ENCODE assay signal across 8 mouse cellular contexts in genomic region chr4:150281018-150281761, GRCm38 (mm10). TPM values are rescaled to one million over a fixed set of nuclear protein-coding genes. Genes with fewer than 3 reads are reported as not detected.
DNase-seq lines count a peak whose midpoint lies in the region; ATAC-seq and TF ChIP-seq lines count a peak whose summit lies in the region.

TSS of gene Rere (plus strand) at chr4:150281646.

- H3K9ac ChIP-seq in kidney, embryonic 15.5 days = peak within 1 kb of the TSS; percentile 100

- no peaks in the 10 kb centered on the region for H3K9me3 ChIP-seq in heart, embryonic 10.5 days
- no peaks in the 10 kb centered on the region for H3K9me3 ChIP-seq in kidney, embryonic 15.5 days (replicated peaks)

- no peaks in the 10 kb centered on the region for H3K27me3 ChIP-seq in heart, embryonic 10.5 days (ENCODE audit: insufficient read depth, poor library complexity, severe bottlenecking)
- no peaks in the 10 kb centered on the region for H3K27me3 ChIP-seq in kidney, embryonic 15.5 days

- peak within 1 kb of the TSS; percentile 68 for H3K27ac ChIP-seq in bone marrow macrophage, adult 2 months (ENCODE audit: insufficient read depth, low read depth, low read length)
- H3K27ac ChIP-seq in embryonic fibroblast, embryonic 13.5 days (ENCODE audit: insufficient read depth, low read length) = peak within 1 kb of the TSS; percentile 91
- peak within 1 kb of the TSS; percentile 99 for H3K27ac ChIP-seq in heart, embryonic 10.5 days
- H3K27ac ChIP-seq in kidney, embryonic 15.5 days = peak within 1 kb of the TSS; percentile 97

- H3K4me2 ChIP-seq in kidney, embryonic 15.5 days = peak within 1 kb of the TSS; percentile 63

- no peak for TF ChIP-seq CTCF in bone marrow macrophage, adult 2 months (IDR thresholded peaks at IDR 0.05; ENCODE audit: low read depth, low read length)
- TF ChIP-seq CTCF in embryonic fibroblast, embryonic 13.5 days (IDR thresholded peaks at IDR 0.05; ENCODE audit: borderline replicate concordance, insufficient read depth, low read length) = no peak

- no peak for TF ChIP-seq POLR2A in bone marrow macrophage, adult 2 months (IDR thresholded peaks at IDR 0.05; ENCODE audit: borderline replicate concordance, low read depth, low read length)
- peak; percentile 86 for TF ChIP-seq POLR2A in embryonic fibroblast, embryonic 13.5 days (IDR thresholded peaks at IDR 0.05; ENCODE audit: low read depth, low read length)

- peak; percentile 98 for ATAC-seq in kidney, embryonic 15.5 days (replicated peaks; ENCODE audit: low FRiP score)
- peak; percentile 100 for ATAC-seq in monocyte, adult 5-6 weeks (replicated peaks; ENCODE audit: insufficient number of reproducible peaks, low FRiP score, low TSS enrichment, poor library complexity, severe bottlenecking)

- H3K36me3 ChIP-seq in heart, embryonic 10.5 days = no peaks in the 10 kb centered on the region
- no peaks in the 10 kb centered on the region for H3K36me3 ChIP-seq in kidney, embryonic 15.5 days

- under 1% methylated on average over 59 of the region's 60 CpGs for WGBS in heart, embryonic 10.5 days
- WGBS in kidney, embryonic 15.5 days = under 1% methylated on average over 54 of the region's 60 CpGs

- H3K4me1 ChIP-seq in bone marrow macrophage, adult 2 months (ENCODE audit: control insufficient read depth, insufficient read depth, low read length) = peaks cover 9% of the 10 kb centered on the region
- H3K4me1 ChIP-seq in embryonic fibroblast, embryonic 13.5 days (ENCODE audit: control insufficient read depth, insufficient read depth, low read length) = peaks cover 10% of the 10 kb centered on the region; the same call in 1 of the 2 replicates
- H3K4me1 ChIP-seq in heart, embryonic 10.5 days = peaks cover 21% of the 10 kb centered on the region
- peaks cover 35% of the 10 kb centered on the region for H3K4me1 ChIP-seq in kidney, embryonic 15.5 days

- peak within 1 kb of the TSS; percentile 92 for H3K4me3 ChIP-seq in bone marrow macrophage, adult 2 months (ENCODE audit: insufficient read depth, low read length)
- H3K4me3 ChIP-seq in embryonic fibroblast, embryonic 13.5 days (ENCODE audit: insufficient read depth, low read length) = peak within 1 kb of the TSS; percentile 72
- peak within 1 kb of the TSS; percentile 99 for H3K4me3 ChIP-seq in heart, embryonic 10.5 days
- H3K4me3 ChIP-seq in kidney, embryonic 15.5 days (replicated peaks) = peak within 1 kb of the TSS; percentile 98

- peak; percentile 97 for DNase-seq in A20 (ENCODE audit: low read depth, low spot score)
- DNase-seq in heart, embryonic 10.5 days (ENCODE audit: low spot score) = peak; percentile 98
- peak; percentile 97 for DNase-seq in liver
- peak; percentile 98 to 99 for DNase-seq in spleen, postnatal 4 days (ENCODE audit: low spot score in 2 of 2)

RNA-seq across cellular contexts. Expression of gene Rere, which starts in this region (rescaled TPM):
- 77.7 and 90.2 TPM in 2 replicates for polyA plus RNA-seq in bone marrow macrophage, adult 2 months (2012; ENCODE audit: insufficient read depth, insufficient read length, missing spikeins)
- 47.2 and 59.0 TPM in 2 replicates for polyA plus RNA-seq in embryonic fibroblast, embryonic 13.5 days (2011; ENCODE audit: insufficient read length, low read depth, missing spikeins)
- polyA plus RNA-seq in heart, embryonic 10.5 days (2016; fragmentation: Nextera tagmentation; extraction: Ambion mirVana) = 27.6 and 31.6 TPM in 2 replicates
- 35.1 and 36.5 TPM in 2 replicates for polyA plus RNA-seq in kidney, embryonic 15.5 days (2015; fragmentation: Nextera tagmentation; extraction: Ambion mirVana)
- total RNA-seq in monocyte, adult 5-6 weeks (2017) = 11.1 to 34.3 TPM (median 14.5 TPM) in 3 replicates

Comparison
In these comparisons a context has a peak if more than half of its experiments do, and no peak if none do; other contexts are left out.
1. Peak in every context shown above with its lines: DNase-seq, ATAC-seq, H3K4me3 ChIP-seq and H3K27ac ChIP-seq.